Mouse (Mus musculus) effector memory CD4-positive, alpha-beta T cell, adult 7 months (primary cell): ENCODE measurements around the gene Tmem129. TPM values are rescaled to one million over a fixed set of nuclear protein-coding genes. Genes with fewer than 3 reads are reported as not detected.

Experiments
- polyA plus RNA-seq: library from polyadenylated mRNA; unstranded; fragments of 100-300 nt; shearing (Covaris generic); gene quantifications from one replicate; pipeline ENCODE4 v1.2.1, GENCODE M21; 2017

Tmem129 gene
- polyA plus RNA-seq: 10.1 TPM

GRCm38 (mm10) chr5:33657787-33658663 lies at the start of gene Tmem129, which contains the start of gene Tacc3:
TSS of gene Tmem129 (minus strand) at chr5:33658416.
TSS of gene Tacc3 (plus strand) at chr5:33658128.

GRCm38 (mm10) chr5:33651921-33652782 lies 6.1 kb downstream of the Tmem129 start, which contains the start of gene Slbp:
TSS of gene Slbp (minus strand) at chr5:33652574.

DNA sequence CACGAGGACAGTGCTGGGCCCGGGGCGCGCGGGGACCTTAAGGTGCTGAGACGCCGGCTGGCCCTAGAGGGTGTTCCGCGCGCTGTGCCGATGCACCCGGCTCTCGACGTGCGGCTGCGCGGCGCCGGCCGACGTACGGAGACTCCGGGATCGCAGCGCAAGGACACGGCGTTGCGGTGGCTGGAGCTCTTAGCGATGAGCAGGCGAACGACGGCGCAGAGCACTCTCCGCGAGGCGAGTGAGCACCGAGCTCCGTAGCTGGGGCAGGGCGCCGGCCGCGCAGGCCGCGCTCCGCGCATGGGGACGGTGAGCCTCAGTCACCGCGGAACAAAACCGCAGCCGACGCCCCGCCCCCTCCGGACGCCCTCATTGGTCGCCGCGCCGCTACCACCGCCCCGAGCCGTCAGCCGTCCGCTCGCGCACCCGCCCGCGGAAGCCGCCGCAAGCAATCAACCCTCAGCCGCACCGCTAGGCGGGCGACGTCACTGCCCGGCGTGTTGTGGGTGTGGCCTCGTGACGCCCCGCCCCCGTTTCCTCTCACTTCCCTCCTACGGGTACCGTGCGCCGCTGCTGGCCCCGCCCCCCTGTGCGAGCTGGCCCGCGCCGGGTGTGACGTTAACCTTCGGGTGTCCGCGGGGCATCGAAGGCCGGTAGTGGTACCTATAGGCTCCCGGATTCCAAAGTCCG lies 28.8 kb downstream of the Tmem129 start, which contains the start of the genes Fam53a and Gm9903:
Gene Fam53a, minus strand, starts transcription at position 335 of the 687 bp plus-strand sequence.
Gene Gm9903, plus strand, starts transcription at position 625 of the 687 bp plus-strand sequence.

Other genes starting within 250 kb of the Tmem129 start
- gene Nkx1-1, start 224.4 kb downstream of the Tmem129 start, polyA plus RNA-seq: not detected
- gene Fam53a, start 28.8 kb downstream of the Tmem129 start, polyA plus RNA-seq: 44.6 TPM
- not detected for gene Gm9903, start 28.5 kb downstream of the Tmem129 start, polyA plus RNA-seq
- 210 TPM for gene Slbp, start 5.8 kb downstream of the Tmem129 start, polyA plus RNA-seq
- 11.7 TPM for gene Tacc3, start 288 bp downstream of the Tmem129 start, polyA plus RNA-seq
- gene Fgfr3, start 63.3 kb upstream of the Tmem129 start, polyA plus RNA-seq: 0.40 TPM
- gene Letm1, start 124.4 kb upstream of the Tmem129 start, polyA plus RNA-seq: 105 TPM
- gene Nsd2, start 162.3 kb upstream of the Tmem129 start, polyA plus RNA-seq: 28.5 TPM